Mouse (Mus musculus) stomach, embryonic 16.5 days (tissue): Measurements from ENCODE around the gene Lpp. TPM values are rescaled to one million over a fixed set of nuclear protein-coding genes. Genes with fewer than 3 reads are reported as not detected.

Experiments
- ATAC-seq: fragments of 200-750 bp; cut with Nextera tagmentation; 2 replicates; pipeline ENCODE4 v1.8.0; 2017; ENCODE audit warnings: moderate number of reproducible peaks, moderate TSS enrichment; ENCODE audit not compliant: insufficient read depth, low FRiP score
- H3K27ac ChIP-seq: fragments of 300-500 bp; sonication (generic); 2 replicates; pipeline ENCODE4 v1.5.1; 2014; ENCODE audit warnings: low read length
- H3K27me3 ChIP-seq: fragments of 300-500 bp; sonication (generic); 2 replicates; pipeline ENCODE4 v1.6.1; 2014; ENCODE audit warnings: low read length, control low read depth, mixed read lengths; ENCODE audit not compliant: control insufficient read depth, insufficient read depth
- H3K36me3 ChIP-seq: fragments of 300-500 bp; sonication (generic); 2 replicates; pipeline ENCODE4 v1.6.1; 2014; ENCODE audit warnings: low read length; ENCODE audit not compliant: control insufficient read depth, insufficient read depth
- H3K4me1 ChIP-seq: fragments of 300-500 bp; sonication (generic); 2 replicates; pipeline ENCODE4 v1.6.1; 2014; ENCODE audit warnings: low read length, control low read depth, mixed read lengths; ENCODE audit not compliant: control insufficient read depth, insufficient read depth
- H3K4me2 ChIP-seq: fragments of 300-500 bp; sonication (generic); 2 replicates; pipeline ENCODE4 v1.6.1; 2014; ENCODE audit warnings: low read depth, low read length, mixed read lengths
- H3K4me3 ChIP-seq: fragments of 300-500 bp; sonication (generic); replicated peaks from 2 replicates; pipeline ENCODE4 v1.5.1; 2014; ENCODE audit warnings: mild to moderate bottlenecking, low read length
- H3K9ac ChIP-seq: fragments of 300-500 bp; sonication (generic); 2 replicates; pipeline ENCODE4 v1.6.1; 2014; ENCODE audit warnings: low read length
- H3K9me3 ChIP-seq: fragments of 300-500 bp; sonication (generic); replicated peaks from 2 replicates; pipeline ENCODE4 v1.6.1; 2016; ENCODE audit warnings: low read length, control low read depth; ENCODE audit not compliant: control insufficient read depth
- WGBS: fragments of 180-500 bp; shearing (Covaris S2); extraction: QIAGEN DNeasy Blood & Tissue Kit; methylation state at CpG from one replicate; pipeline ENCODE4 v1.1.7; 2014; 5-methylcytosine and 5-hydroxymethylcytosine counted together
- polyA plus RNA-seq: library from polyadenylated mRNA; unstranded; fragments of >200 nt; fragmentation: Nextera tagmentation; extraction: Ambion mirVana; gene quantifications from 2 replicates; pipeline ENCODE4 v1.2.1, GENCODE M21; 2015

Gene Lpp
- polyA plus RNA-seq, 1 experiment from 2014 or later, result 79.4 TPM

DNA sequence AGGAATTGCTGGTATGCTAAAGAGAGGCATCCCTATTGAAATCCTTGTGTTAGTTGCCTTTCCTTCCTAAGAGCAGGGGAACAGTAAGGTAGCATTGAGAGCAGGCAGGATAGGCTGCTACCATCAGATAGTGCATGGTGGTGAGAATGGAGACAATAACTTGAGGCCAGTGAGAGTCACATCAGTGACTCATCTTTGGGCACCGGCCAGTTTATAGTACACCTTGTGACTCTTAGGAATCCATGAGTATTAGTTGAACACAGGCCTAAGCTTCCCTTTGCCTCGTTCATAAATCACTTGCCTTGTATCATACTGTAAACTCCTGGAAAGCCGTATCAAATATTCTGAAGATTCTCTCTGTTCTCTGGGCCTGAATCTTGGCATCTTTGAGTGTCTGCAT, 372.7 kb downstream of the Lpp start:
- peaks cover 4% of the 10 kb centered on the region; the same call in 1 of the 2 replicates for H3K36me3 ChIP-seq
- no peak overlapping the region for H3K27ac ChIP-seq
- ATAC-seq, result no peak
- H3K9me3 ChIP-seq, result no peaks in the 10 kb centered on the region
- H3K4me1 ChIP-seq, result no peaks in the 10 kb centered on the region
- H3K9ac ChIP-seq, result no peak overlapping the region
- H3K4me2 ChIP-seq, result no peak overlapping the region
- no peaks in the 10 kb centered on the region for H3K27me3 ChIP-seq
- H3K4me3 ChIP-seq, result no peak overlapping the region
- WGBS, result 76% methylated on average over 3 of the region's 3 CpGs

DNA sequence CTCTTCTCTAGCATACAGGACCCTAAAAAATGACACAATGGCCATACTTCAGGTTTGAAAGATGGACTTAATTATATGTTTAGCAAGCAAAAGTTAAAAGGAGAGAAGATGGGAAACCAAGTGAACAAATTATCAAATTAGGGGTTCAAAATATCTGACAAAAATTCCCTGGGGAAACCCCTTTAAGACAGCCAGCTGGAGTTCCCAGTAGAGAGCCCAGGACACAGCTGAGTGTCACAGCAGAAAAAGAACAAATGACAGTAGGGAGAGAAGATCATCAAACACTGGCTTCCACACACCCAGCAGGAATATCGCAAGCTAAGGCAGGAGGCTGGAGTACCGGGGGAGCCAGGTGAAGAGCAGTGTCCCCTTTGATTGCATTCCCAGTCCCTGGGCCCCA, 373.3 kb downstream of the Lpp start:
- Histone ChIP-seq H3K4me1 (no peaks in the 10 kb centered on the region), H3K4me2 (no peak overlapping the region), H3K27ac (no peak overlapping the region), H3K9ac (no peak overlapping the region), H3K9me3 (no peaks in the 10 kb centered on the region), H3K27me3 (no peaks in the 10 kb centered on the region), H3K36me3 (peaks cover 3% of the 10 kb centered on the region; the same call in 1 of the 2 replicates), H3K4me3 (no peak overlapping the region)
- WGBS, result 85% methylated on average over 2 of the region's 2 CpGs
- ATAC-seq, result no peak

GRCm38 (mm10) chr16:24777053-24777452, 383.7 kb downstream of the Lpp start:
- Histone ChIP-seq H3K4me3 (no peak overlapping the region), H3K27me3 (no peaks in the 10 kb centered on the region), H3K27ac (no peak overlapping the region), H3K4me2 (no peak overlapping the region), H3K36me3 (no peaks in the 10 kb centered on the region), H3K9me3 (no peaks in the 10 kb centered on the region), H3K9ac (no peak overlapping the region), H3K4me1 (no peaks in the 10 kb centered on the region)
- ATAC-seq, result no peak
- WGBS, result 84% methylated on average over 2 of the region's 2 CpGs

DNA sequence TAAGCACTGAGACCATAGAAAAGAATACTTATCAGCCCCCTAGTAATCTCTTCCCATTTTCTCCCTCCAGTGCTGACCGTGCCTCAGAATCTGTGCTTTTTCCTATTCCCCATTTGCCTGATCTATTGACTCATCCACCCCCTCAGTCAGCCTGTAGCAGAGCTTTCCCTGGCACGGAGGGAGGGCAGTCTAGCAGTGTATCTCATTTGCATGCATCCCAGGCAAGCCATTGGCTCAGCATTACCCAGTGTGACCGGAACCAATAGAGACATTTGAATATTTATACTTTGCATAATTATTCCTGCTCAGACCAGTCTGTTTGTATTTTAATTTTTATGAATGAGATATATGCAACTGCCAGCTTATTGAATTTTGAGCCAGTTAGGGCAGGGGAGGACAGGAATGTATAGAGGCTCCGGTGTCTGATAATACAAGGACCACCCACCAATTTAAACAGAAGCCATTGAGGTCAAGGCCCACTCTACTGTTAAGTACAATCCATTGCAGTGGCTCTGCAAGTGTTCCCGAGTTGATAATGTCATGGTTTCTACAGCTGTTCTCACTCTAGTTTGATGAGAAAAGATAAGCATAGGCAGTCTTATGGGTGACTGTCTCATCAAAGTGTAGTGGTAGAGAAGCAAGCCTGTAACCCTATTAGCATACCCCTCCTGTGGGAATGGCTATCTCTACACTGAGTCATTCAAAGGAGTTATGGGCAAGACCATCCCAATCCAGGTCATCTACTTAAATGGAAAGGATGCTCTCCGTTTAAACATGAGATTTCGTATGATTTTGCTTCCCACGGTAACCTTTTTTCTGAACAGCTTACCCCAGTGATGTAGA, 385.3 kb downstream of the Lpp start:
- Histone ChIP-seq H3K36me3 (no peaks in the 10 kb centered on the region), H3K27me3 (no peaks in the 10 kb centered on the region), H3K27ac (no peak overlapping the region), H3K9ac (no peak overlapping the region), H3K4me1 (no peaks in the 10 kb centered on the region), H3K9me3 (no peaks in the 10 kb centered on the region), H3K4me3 (no peak overlapping the region), H3K4me2 (no peak overlapping the region)
- WGBS, result 77% methylated on average over 8 of the region's 8 CpGs
- ATAC-seq, result no peak

GRCm38 (mm10) chr16:24780545-24780944, 387.2 kb downstream of the Lpp start:
- H3K4me2 ChIP-seq, result no peak overlapping the region
- H3K9ac ChIP-seq, result no peak overlapping the region
- 69% methylated on average over 7 of the region's 7 CpGs for WGBS
- H3K36me3 ChIP-seq, result no peaks in the 10 kb centered on the region
- no peak; the same call in 1 of the 2 replicates for ATAC-seq
- H3K27ac ChIP-seq, result no peak overlapping the region; the same call in 1 of the 2 replicates
- H3K4me1 ChIP-seq, result no peaks in the 10 kb centered on the region
- no peak overlapping the region for H3K4me3 ChIP-seq
- H3K9me3 ChIP-seq, result no peaks in the 10 kb centered on the region
- H3K27me3 ChIP-seq, result no peaks in the 10 kb centered on the region

GRCm38 (mm10) chr16:24781922-24782321, 388.6 kb downstream of the Lpp start:
- WGBS, result 62% methylated on average over 3 of the region's 3 CpGs
- no peak for ATAC-seq
- H3K9ac ChIP-seq, result no peak overlapping the region

GRCm38 (mm10) chr16:24785651-24786050, 392.3 kb downstream of the Lpp start:
- Histone ChIP-seq H3K9ac (no peak overlapping the region), H3K36me3 (no peaks in the 10 kb centered on the region), H3K4me2 (no peak overlapping the region), H3K27me3 (no peaks in the 10 kb centered on the region), H3K9me3 (no peaks in the 10 kb centered on the region), H3K4me3 (no peak overlapping the region), H3K27ac (no peak overlapping the region), H3K4me1 (no peaks in the 10 kb centered on the region)
- no peak for ATAC-seq
- 93% methylated on average over 1 of the region's 1 CpGs for WGBS

More at GRCm38 (mm10) chr16:24781922-24782321, 388.6 kb downstream of the Lpp start:
- Histone ChIP-seq H3K27ac (no peak overlapping the region), H3K4me1 (no peaks in the 10 kb centered on the region), H3K9me3 (no peaks in the 10 kb centered on the region), H3K4me3 (no peak overlapping the region), H3K27me3 (no peaks in the 10 kb centered on the region), H3K4me2 (no peak overlapping the region), H3K36me3 (no peaks in the 10 kb centered on the region)

DNA sequence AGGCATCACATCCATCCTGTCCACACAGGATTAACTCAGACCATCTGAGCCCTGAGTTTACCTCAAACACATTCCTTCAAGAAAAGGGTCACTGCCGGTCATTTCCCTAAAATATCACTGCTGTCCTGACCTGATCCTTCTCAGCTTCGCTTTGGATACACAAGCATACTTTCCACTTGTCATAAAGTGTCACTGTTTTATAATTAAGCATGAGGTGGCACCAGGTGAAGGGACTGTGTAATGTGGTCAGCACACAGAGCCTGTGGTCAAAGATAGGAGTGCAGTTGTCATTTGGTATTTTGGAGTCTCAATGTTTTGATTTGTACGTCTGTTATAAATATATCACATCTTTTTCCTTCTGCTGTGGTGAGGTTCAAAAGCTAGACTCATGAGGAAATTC, 395.7 kb downstream of the Lpp start:
- Histone ChIP-seq H3K9ac (no peak overlapping the region), H3K27ac (no peak overlapping the region), H3K9me3 (no peaks in the 10 kb centered on the region), H3K4me3 (no peak overlapping the region), H3K4me2 (no peak overlapping the region), H3K36me3 (no peaks in the 10 kb centered on the region), H3K27me3 (no peaks in the 10 kb centered on the region), H3K4me1 (no peaks in the 10 kb centered on the region)
- ATAC-seq, result no peak
- WGBS, result 66% methylated on average over 3 of the region's 3 CpGs

DNA sequence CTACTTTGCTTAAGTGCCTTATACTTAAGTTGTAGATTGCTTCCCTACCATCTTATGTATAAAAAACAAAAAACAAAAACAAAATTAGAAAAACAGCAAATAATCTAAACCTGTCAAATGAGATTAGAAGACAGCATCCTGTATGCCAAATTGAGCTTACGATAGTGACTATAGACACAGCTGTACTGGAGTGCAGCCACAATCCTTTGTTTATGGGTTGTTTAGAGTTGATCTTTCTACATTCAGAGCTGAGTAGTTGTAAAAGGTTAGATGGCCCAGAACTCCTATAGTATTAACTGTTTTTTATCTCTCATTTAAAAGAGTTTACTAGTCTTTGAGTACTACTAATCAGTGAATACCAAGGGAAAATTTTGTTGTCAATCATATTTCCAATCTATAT, 398.1 kb downstream of the Lpp start:
- WGBS, result 67% methylated on average over 1 of the region's 1 CpGs
- no peak overlapping the region for H3K27ac ChIP-seq
- no peak overlapping the region for H3K4me3 ChIP-seq
- H3K4me2 ChIP-seq, result no peak overlapping the region
- H3K9ac ChIP-seq, result no peak overlapping the region
- no peaks in the 10 kb centered on the region for H3K36me3 ChIP-seq
- H3K4me1 ChIP-seq, result no peaks in the 10 kb centered on the region
- H3K27me3 ChIP-seq, result no peaks in the 10 kb centered on the region
- ATAC-seq, result no peak
- no peaks in the 10 kb centered on the region for H3K9me3 ChIP-seq
